Mouse (Mus musculus) adrenal gland, postnatal 14 days (tissue): ENCODE measurements around the gene Mmachc. TPM values are rescaled to one million over a fixed set of nuclear protein-coding genes. Genes with fewer than 3 reads are reported as not detected.

Source experiments
- total RNA-seq: library from RNA; stranded (reverse); gene quantifications from 2 replicates; pipeline ENCODE4 v1.2.3, GENCODE M21; 2021

Mmachc gene
- total RNA-seq, 1 experiment from 2014 or later = 39.5 TPM

Other genes with a start within 250 kb of the Mmachc start
- 38.9 and 44.3 TPM in 2 replicates for gene Mast2, start 244.2 kb downstream of the Mmachc start, total RNA-seq
- gene Ipp, start 200.9 kb downstream of the Mmachc start, total RNA-seq = 13.2 and 14.5 TPM in 2 replicates
- gene Tmem69, start 152.5 kb downstream of the Mmachc start, total RNA-seq = 20.5 and 24.4 TPM in 2 replicates
- gene Gpbp1l1, start 150.7 kb downstream of the Mmachc start, total RNA-seq = 87.0 and 91.7 TPM in 2 replicates
- 10.0 and 11.0 TPM in 2 replicates for gene Ccdc17, start 111.8 kb downstream of the Mmachc start, total RNA-seq
- 51.1 and 51.6 TPM in 2 replicates for gene Nasp, start 80.5 kb downstream of the Mmachc start, total RNA-seq
- 639 and 649 TPM in 2 replicates for gene Akr1a1, start 56.7 kb downstream of the Mmachc start, total RNA-seq
- gene Prdx1, start 22.9 kb downstream of the Mmachc start, total RNA-seq = 546 and 672 TPM in 2 replicates
- 18.8 and 19.6 TPM in 2 replicates for gene Ccdc163, start 103 bp upstream of the Mmachc start, total RNA-seq
- 4.9 and 5.1 TPM in 2 replicates for gene Tesk2, start 12.5 kb upstream of the Mmachc start, total RNA-seq
- gene Toe1, start 99.2 kb upstream of the Mmachc start, total RNA-seq = 18.9 and 22.0 TPM in 2 replicates
- gene Mutyh, start 99.3 kb upstream of the Mmachc start, total RNA-seq = 2.5 and 6.4 TPM in 2 replicates
- gene Hpdl, start 113.3 kb upstream of the Mmachc start, total RNA-seq = 6.1 and 7.0 TPM in 2 replicates
- 3.1 and 3.5 TPM in 2 replicates for gene Zswim5, start 169.0 kb upstream of the Mmachc start, total RNA-seq